Mouse (Mus musculus) hindbrain, embryonic 12.5 days (tissue): ENCODE measurements at regions not wholly inside any gene's neighbourhood (a gene's known extent, or its start where the extent isn't known, plus 50 kb on each side); places are given as distances from the start of the nearest gene placed in this dataset.

Experiments
- ATAC-seq: fragments of 200-750 bp; cut with Nextera tagmentation; 2 replicates; pipeline ENCODE4 v1.8.0; 2017; ENCODE audit warnings: moderate TSS enrichment; ENCODE audit not compliant: low FRiP score
- H3K27ac ChIP-seq: fragments of 300-500 bp; sonication (generic); 2 replicates; pipeline ENCODE4 v1.5.1; 2016; ENCODE audit warnings: mild to moderate bottlenecking
- H3K27me3 ChIP-seq: fragments of 300-500 bp; sonication (generic); 2 replicates; pipeline ENCODE4 v1.6.1; 2016; ENCODE audit warnings: mild to moderate bottlenecking
- H3K36me3 ChIP-seq: fragments of 300-500 bp; sonication (generic); 2 replicates; pipeline ENCODE4 v1.6.1; 2016; ENCODE audit warnings: mild to moderate bottlenecking
- H3K4me1 ChIP-seq: fragments of 300-500 bp; sonication (generic); 2 replicates; pipeline ENCODE4 v1.6.1; 2016
- H3K4me2 ChIP-seq: fragments of 300-500 bp; sonication (generic); replicated peaks from 2 replicates; pipeline ENCODE4 v1.6.1; 2016; ENCODE audit warnings: mild to moderate bottlenecking
- H3K4me3 ChIP-seq: fragments of 300-500 bp; sonication (generic); 2 replicates; pipeline ENCODE4 v1.5.1; 2016; ENCODE audit warnings: mild to moderate bottlenecking
- H3K9ac ChIP-seq: fragments of 300-500 bp; sonication (generic); 2 replicates; pipeline ENCODE4 v1.6.1; 2016; ENCODE audit warnings: mild to moderate bottlenecking, moderate library complexity
- H3K9me3 ChIP-seq: fragments of 300-500 bp; sonication (generic); replicated peaks from 2 replicates; pipeline ENCODE4 v1.6.1; 2016; ENCODE audit warnings: mild to moderate bottlenecking
- WGBS: fragments of 180-500 bp; shearing (Covaris S2); methylation state at CpG from one replicate; pipeline ENCODE4 v1.1.7; 2016; 5-methylcytosine and 5-hydroxymethylcytosine counted together

DNA sequence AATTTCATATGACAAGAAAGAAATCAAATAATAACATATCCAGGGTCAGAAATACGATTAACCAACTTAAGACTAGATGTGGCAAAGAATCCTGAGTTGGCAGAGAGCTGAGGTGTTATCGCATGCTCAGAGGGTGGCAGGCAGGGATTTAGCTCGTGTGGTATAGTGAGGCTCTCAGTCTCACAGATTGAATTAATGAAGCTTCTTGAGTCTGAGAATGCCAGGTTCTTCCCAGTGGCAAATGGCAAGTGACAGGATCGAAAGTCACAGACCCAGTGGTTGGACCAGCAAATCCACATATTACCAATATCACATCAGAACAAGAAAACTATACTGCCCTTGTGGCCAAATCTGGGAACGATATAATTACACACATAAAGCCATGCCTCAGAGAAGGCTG, 101.3 kb upstream of the Peli2 start:
- Histone ChIP-seq H3K4me3 (no peak overlapping the region), H3K4me2 (no peak overlapping the region), H3K36me3 (no peaks in the 10 kb centered on the region), H3K4me1 (no peaks in the 10 kb centered on the region), H3K27me3 (no peaks in the 10 kb centered on the region), H3K9me3 (no peaks in the 10 kb centered on the region), H3K27ac (no peak overlapping the region), H3K9ac (no peak overlapping the region)
- no peak for ATAC-seq
- 86% methylated on average over 5 of the region's 5 CpGs for WGBS

- 0 out of 2 replicates have a peak, but pooled peaks cover 5% of the 10 kb centered on the region for H3K9me3 ChIP-seq
- H3K4me2 ChIP-seq: no peak overlapping the region
- H3K9ac ChIP-seq: no peak overlapping the region
- ATAC-seq: no peak
- no peak overlapping the region for H3K27ac ChIP-seq
- no peak overlapping the region for H3K4me3 ChIP-seq
- no peaks in the 10 kb centered on the region for H3K27me3 ChIP-seq
- H3K4me1 ChIP-seq: no peaks in the 10 kb centered on the region
- no peaks in the 10 kb centered on the region for H3K36me3 ChIP-seq
- WGBS: 74% methylated on average over 4 of the region's 4 CpGs
These were observed 98.4 kb upstream of the Peli2 start for GRCm38 (mm10) chr14:48022271-48022670.

- no peaks in the 10 kb centered on the region for H3K4me1 ChIP-seq
- H3K4me2 ChIP-seq: no peak overlapping the region
- 83% methylated on average over 8 of the region's 8 CpGs for WGBS
- ATAC-seq: no peak
- no peaks in the 10 kb centered on the region for H3K36me3 ChIP-seq
- no peak overlapping the region for H3K27ac ChIP-seq
- no peaks in the 10 kb centered on the region for H3K27me3 ChIP-seq
- 0 out of 2 replicates have a peak, but pooled peaks cover 5% of the 10 kb centered on the region for H3K9me3 ChIP-seq
- H3K9ac ChIP-seq: no peak overlapping the region
- no peak overlapping the region for H3K4me3 ChIP-seq
These were observed 96.5 kb upstream of the Peli2 start for GRCm38 (mm10) chr14:48024051-48024693.

GRCm38 (mm10) chr14:48039286-48039790, 81.3 kb upstream of the Peli2 start:
- no peak overlapping the region for H3K4me3 ChIP-seq
- no peaks in the 10 kb centered on the region for H3K4me1 ChIP-seq
- ATAC-seq: no peak
- H3K4me2 ChIP-seq: no peak overlapping the region
- H3K9ac ChIP-seq: no peak overlapping the region
- H3K9me3 ChIP-seq: no peaks in the 10 kb centered on the region
- no peaks in the 10 kb centered on the region for H3K27me3 ChIP-seq
- H3K36me3 ChIP-seq: no peaks in the 10 kb centered on the region
- no peak overlapping the region for H3K27ac ChIP-seq
- WGBS: 77% methylated on average over 4 of the region's 4 CpGs

DNA sequence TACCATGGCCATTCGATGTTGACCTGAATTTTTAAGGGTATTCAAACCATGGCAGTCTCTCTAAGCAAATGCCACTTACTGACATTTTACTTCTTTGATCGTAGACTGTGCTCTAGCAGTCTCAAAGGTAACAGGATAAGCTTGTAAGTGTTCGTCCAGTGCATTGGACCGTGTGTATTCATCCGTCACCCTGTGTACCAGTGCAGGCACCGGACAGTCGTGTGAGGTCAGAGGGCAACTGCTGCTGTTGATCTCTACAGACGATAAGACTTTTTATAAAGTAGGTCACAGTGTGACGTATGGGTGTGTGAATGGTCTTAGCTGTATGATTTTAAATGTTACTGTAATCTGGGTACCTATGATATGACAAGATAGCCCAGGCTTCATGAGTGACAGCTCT, 74.5 kb upstream of the Peli2 start:
- Histone ChIP-seq H3K36me3 (no peaks in the 10 kb centered on the region), H3K27me3 (no peaks in the 10 kb centered on the region), H3K4me2 (no peak overlapping the region), H3K9ac (no peak overlapping the region), H3K27ac (no peak overlapping the region), H3K4me1 (no peaks in the 10 kb centered on the region), H3K9me3 (no peaks in the 10 kb centered on the region), H3K4me3 (no peak overlapping the region)
- 79% methylated on average over 9 of the region's 9 CpGs for WGBS
- ATAC-seq: no peak

GRCm38 (mm10) chr14:48046831-48047230, 73.8 kb upstream of the Peli2 start:
- Histone ChIP-seq H3K9ac (no peak overlapping the region), H3K27me3 (no peaks in the 10 kb centered on the region), H3K27ac (no peak overlapping the region), H3K4me2 (no peak overlapping the region), H3K9me3 (no peaks in the 10 kb centered on the region), H3K4me1 (no peaks in the 10 kb centered on the region), H3K4me3 (no peak overlapping the region), H3K36me3 (no peaks in the 10 kb centered on the region)
- WGBS: 85% methylated on average over 1 of the region's 1 CpGs
- ATAC-seq: no peak

DNA sequence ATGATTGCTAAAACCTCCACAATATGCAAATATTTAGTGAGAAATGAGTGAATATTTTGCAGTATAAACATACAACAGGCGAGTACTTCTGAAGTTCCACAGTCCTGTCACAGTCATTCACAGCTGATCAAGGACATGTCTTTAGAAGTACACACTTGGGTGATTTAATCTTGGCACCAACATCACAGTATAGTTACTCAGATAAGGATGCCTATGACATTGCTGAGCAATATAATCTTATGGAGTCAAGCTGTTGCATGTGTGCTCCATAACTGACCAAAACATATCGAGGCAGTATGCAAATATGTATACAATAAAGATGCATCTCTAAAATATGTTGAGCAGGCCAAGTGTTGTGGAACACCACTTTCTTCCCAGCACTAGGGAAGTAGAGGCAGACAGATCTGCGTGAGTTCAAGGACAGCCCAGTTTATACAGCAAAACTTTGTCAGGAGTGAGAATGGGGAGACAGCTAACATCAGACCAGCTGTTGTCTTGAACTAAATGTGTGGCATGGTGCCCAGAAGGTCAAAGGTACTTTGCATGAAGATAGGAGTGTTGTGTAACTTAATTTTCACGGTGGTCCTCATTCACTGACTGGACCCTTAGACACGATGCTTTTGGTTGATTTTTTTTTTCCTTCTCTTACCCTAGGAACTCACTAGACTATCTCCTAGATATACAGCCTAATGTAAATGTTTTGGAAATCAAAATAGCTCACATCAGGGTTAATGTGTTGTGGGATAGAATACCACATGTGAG, 70.7 kb upstream of the Peli2 start:
- no peak for ATAC-seq
- no peaks in the 10 kb centered on the region for H3K9me3 ChIP-seq
- H3K4me3 ChIP-seq: no peak overlapping the region
- no peaks in the 10 kb centered on the region for H3K27me3 ChIP-seq
- H3K36me3 ChIP-seq: no peaks in the 10 kb centered on the region
- peaks cover 3% of the 10 kb centered on the region; the same call in 1 of the 2 replicates for H3K4me1 ChIP-seq
- H3K4me2 ChIP-seq: no peak overlapping the region
- WGBS: 87% methylated on average over 5 of the region's 5 CpGs
- no peak overlapping the region for H3K27ac ChIP-seq
- H3K9ac ChIP-seq: no peak overlapping the region

GRCm38 (mm10) chr14:48050460-48050760, 70.2 kb upstream of the Peli2 start:
- 86% methylated on average over 2 of the region's 2 CpGs for WGBS
- H3K4me1 ChIP-seq: peaks cover 3% of the 10 kb centered on the region; the same call in 1 of the 2 replicates
- H3K36me3 ChIP-seq: no peaks in the 10 kb centered on the region
- no peaks in the 10 kb centered on the region for H3K27me3 ChIP-seq
- H3K4me3 ChIP-seq: no peak overlapping the region
- H3K9me3 ChIP-seq: no peaks in the 10 kb centered on the region
- ATAC-seq: no peak
- H3K4me2 ChIP-seq: no peak overlapping the region
- no peak overlapping the region for H3K27ac ChIP-seq
- no peak overlapping the region for H3K9ac ChIP-seq

DNA sequence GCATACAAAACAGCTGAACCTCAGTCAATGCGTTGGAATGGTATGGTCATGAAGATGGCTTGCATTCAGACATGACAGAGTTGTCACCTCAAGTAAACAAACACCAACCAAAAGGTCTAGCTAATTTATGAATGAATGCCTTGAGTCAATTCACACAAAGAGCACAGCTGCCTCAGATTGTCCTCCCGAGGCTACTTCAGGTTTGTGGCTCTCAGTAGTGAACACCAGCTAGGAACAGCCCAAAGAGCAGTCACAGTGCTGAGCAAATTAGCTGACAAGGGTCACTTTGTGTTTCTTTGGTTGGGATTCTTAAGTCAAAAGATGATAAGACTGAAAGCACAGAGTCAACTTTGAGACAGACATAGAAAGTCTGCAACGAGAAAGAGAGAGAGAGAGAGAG, 68.7 kb upstream of the Peli2 start:
- no peak overlapping the region for H3K4me3 ChIP-seq

GRCm38 (mm10) chr14:48052405-48052804, 68.2 kb upstream of the Peli2 start:
- H3K4me1 ChIP-seq: peaks cover 3% of the 10 kb centered on the region; the same call in 1 of the 2 replicates
- ATAC-seq: no peak
- 38% methylated on average over 7 of the region's 7 CpGs for WGBS
- no peaks in the 10 kb centered on the region for H3K27me3 ChIP-seq
- no peak overlapping the region for H3K9ac ChIP-seq
- no peak overlapping the region; the same call in 1 of the 2 replicates for H3K27ac ChIP-seq
- no peaks in the 10 kb centered on the region for H3K36me3 ChIP-seq
- no peaks in the 10 kb centered on the region for H3K9me3 ChIP-seq
- H3K4me3 ChIP-seq: no peak overlapping the region
- no peak overlapping the region for H3K4me2 ChIP-seq

More for the DNA sequence above, 68.7 kb upstream of the Peli2 start:
- Histone ChIP-seq H3K27ac (no peak overlapping the region; the same call in 1 of the 2 replicates), H3K36me3 (no peaks in the 10 kb centered on the region), H3K4me2 (no peak overlapping the region), H3K9me3 (no peaks in the 10 kb centered on the region), H3K27me3 (no peaks in the 10 kb centered on the region), H3K4me1 (peaks cover 3% of the 10 kb centered on the region; the same call in 1 of the 2 replicates), H3K9ac (no peak overlapping the region)
- 42% methylated on average over 3 of the region's 3 CpGs for whole genome bisulfite sequencing
- ATAC-seq: no peak

GRCm38 (mm10) chr14:48053151-48053550, 67.5 kb upstream of the Peli2 start:
- H3K27ac ChIP-seq: no peak overlapping the region
- H3K9ac ChIP-seq: no peak overlapping the region
- H3K9me3 ChIP-seq: no peaks in the 10 kb centered on the region
- H3K27me3 ChIP-seq: no peaks in the 10 kb centered on the region
- 66% methylated on average over 4 of the region's 4 CpGs for WGBS
- H3K4me3 ChIP-seq: no peak overlapping the region
- no peak for ATAC-seq
- H3K4me1 ChIP-seq: peaks cover 3% of the 10 kb centered on the region; the same call in 1 of the 2 replicates
- no peaks in the 10 kb centered on the region for H3K36me3 ChIP-seq
- no peak overlapping the region for H3K4me2 ChIP-seq

GRCm38 (mm10) chr14:48054719-48055118, 65.9 kb upstream of the Peli2 start:
- Histone ChIP-seq H3K4me2 (no peak overlapping the region), H3K36me3 (no peaks in the 10 kb centered on the region), H3K4me1 (peaks cover 7% of the 10 kb centered on the region), H3K9ac (no peak overlapping the region), H3K9me3 (no peaks in the 10 kb centered on the region), H3K4me3 (no peak overlapping the region), H3K27ac (no peak overlapping the region), H3K27me3 (no peaks in the 10 kb centered on the region)
- WGBS: 75% methylated on average over 3 of the region's 3 CpGs
- no peak for ATAC-seq

DNA sequence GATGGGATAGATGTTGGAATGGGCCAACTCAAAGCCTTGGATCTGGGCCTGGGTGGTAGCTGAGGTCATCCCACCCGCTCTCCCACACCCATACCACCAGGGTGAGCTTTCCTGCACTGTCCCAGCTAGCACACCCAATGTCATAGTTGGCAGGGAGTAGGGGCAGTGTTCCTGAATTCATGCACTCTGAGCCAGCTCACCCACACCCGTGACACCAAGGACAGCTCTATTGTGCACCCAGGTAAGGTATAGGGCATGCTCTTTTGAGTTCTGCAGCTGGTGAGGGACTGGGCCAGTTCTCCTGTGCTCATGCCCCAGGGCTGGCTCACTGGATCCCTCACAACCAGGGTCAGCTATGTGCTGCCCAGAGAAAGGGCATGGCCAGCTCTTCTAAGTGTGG, 64.8 kb upstream of the Peli2 start:
- Histone ChIP-seq H3K4me1 (peaks cover 8% of the 10 kb centered on the region), H3K9me3 (no peaks in the 10 kb centered on the region), H3K27ac (no peak overlapping the region), H3K4me2 (no peak overlapping the region), H3K36me3 (no peaks in the 10 kb centered on the region), H3K4me3 (no peak overlapping the region), H3K27me3 (no peaks in the 10 kb centered on the region), H3K9ac (no peak overlapping the region)
- no peak for ATAC-seq
- WGBS: 93% methylated on average over 2 of the region's 2 CpGs
